Mouse (Mus musculus) kidney, postnatal 10 days (tissue): ENCODE results near the gene Poll.
A peak's percentile ranks its signal among the peaks of the same experiment; 100 is the strongest.

Source experiments
- DNase-seq: peaks from one replicate; pipeline ENCODE4 v3.0.0; 2021; ENCODE audit warnings: mixed read lengths

Gene Poll

DNA sequence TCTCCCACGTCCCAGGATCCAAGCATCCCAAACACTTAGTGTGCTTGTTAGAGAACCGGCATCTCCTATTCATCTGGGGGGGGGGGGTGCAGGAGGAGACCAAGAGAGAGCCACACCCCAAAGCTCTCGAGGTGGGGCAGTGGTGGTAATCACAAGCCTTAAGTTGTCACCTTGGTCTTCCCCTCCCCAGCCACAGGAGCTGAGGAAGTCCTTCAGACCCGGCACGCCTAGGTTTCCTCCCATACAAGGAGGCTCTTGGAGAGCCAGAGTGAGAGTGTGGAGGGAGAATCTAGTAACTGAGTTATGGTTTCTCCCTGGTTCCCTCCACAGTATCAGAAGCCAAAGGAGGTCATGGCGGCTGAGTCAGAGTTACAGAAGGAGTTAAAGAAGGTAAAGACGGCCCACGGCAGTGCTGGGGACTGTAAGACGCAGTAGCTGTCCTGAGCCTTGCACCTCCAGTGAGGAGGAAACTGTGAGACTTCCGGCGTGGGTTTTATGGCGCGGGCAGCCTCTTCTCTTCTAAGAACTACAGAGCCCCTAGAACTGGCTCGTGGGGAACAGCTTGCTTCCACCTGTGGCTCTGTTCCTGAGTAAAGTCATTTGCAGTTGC, 16.9 kb upstream of the Poll start:
- DNase-seq: no peak

DNA sequence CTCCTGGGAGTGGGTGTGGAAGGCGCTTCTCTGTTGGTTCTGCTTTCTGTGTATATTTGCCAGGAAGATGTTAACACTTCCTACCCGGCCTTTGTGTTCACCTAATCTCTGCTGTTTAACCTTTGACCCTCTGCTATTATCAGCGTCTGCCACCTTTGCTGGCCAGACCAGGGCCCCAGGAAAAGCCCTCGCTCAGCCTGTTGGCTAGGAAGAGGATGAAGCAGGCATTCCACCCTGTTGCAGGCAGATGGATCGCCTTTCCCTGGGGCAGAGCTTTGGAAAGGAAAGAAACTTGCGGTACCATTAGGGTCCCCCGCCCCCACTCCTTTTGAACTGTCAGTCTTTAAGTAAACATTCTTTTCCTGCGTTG, 15.3 kb upstream of the Poll start:
- no peak for DNase-seq

DNA sequence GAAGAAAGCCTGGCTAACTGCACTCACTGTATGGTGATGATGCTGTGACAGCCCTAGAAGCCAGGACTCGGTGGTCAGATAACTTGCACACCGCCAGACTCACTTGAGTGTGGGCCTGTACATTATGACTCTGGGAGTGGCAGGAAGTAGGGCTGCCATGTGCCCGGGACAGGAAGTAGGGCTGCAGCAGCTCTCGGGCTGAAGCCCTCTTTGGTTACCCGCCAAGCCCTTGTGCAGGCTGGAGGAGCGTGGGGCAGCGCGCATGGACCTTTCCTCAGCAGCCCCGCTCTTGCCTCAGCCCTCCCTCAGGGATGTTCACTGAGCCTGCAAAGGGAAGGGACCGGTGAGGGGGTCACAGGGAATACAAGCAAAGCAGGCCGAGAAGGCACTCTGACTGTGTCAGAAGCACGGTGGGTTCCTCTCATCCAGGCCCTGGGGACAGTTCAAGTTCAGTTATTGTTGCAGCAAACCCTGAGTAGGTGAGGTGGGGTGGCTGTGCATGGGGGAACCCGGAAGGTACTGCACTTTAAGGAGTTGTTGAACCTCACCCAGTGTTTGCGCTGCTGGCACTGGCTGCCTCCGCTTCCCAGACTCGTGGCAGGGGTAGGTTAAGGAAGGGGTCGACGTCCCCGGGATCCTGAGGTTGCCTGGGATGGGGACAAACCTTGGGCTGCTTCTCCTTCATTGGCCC, 14.8 kb upstream of the Poll start:
- DNase-seq: peak; percentile 45

DNA sequence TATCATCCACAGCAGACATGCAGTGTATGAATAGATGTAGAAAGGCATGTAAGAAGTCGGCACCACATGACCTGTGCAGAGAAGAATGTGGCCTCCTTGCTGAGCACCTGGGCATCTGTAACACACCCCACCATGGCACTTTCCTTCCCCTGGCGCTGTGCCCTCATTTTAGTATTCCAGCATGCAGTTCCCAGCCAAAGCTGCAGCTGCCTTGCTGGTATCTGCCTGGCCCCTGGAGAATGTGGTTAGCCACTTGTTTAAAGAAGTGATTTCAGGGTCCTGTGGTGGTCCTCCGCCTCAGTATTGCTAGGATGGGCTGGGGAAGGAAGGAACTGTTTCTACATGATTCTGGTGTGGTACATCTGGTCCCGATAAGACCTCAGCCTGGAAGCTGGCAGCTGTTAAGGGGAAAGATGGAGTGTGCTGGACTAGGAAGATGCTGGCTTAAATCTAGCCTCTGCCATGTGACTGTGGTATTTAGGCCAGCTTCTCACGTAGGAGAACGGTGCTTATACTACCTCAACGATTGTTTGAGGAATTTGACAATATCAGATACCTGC, 14.1 kb upstream of the Poll start:
- no peak for DNase-seq

DNA sequence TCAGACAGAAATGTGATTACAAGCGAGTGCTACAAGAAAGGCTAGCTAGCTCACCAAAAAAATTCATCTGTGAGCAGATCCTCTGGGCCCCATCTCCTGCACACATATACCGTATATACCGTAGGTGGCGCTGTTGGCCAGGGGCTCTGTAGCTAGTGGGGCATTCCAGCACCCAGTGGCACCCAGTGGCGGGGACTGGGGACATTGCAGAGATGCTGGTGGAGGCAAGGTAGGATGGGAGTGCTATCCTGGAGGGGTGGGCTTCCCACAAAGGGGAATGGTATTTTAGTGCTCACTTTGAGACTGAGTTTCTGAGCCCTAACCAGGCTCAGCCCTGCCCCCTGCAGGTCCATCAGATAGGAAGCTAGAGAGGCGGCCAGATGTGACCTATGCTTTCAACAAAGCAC, 13.5 kb upstream of the Poll start:
- DNase-seq: peak; percentile 87

DNA sequence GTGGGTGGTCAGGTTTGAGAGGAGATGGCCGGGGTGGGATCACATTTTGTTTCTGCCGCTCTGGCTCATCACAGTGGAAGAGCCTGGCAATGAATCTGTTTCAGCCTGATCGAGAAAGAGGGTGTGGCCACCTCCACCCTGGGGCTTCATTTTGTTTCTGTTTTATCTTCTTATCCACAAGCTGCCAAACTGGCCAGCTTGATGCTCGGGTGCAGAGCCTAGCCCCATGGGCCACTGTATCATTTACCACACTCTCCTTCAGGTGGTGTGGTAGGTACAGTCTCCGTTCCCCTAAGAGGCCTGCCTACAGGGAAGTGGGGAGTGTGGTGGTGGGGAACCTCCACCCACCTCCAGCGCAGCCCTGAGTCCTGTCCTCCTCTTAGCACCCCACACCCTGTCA, 12.7 kb upstream of the Poll start:
- DNase-seq: no peak

GRCm38 (mm10) chr19:45567367-45567766, 7.0 kb upstream of the Poll start:
- DNase-seq: no peak

DNA sequence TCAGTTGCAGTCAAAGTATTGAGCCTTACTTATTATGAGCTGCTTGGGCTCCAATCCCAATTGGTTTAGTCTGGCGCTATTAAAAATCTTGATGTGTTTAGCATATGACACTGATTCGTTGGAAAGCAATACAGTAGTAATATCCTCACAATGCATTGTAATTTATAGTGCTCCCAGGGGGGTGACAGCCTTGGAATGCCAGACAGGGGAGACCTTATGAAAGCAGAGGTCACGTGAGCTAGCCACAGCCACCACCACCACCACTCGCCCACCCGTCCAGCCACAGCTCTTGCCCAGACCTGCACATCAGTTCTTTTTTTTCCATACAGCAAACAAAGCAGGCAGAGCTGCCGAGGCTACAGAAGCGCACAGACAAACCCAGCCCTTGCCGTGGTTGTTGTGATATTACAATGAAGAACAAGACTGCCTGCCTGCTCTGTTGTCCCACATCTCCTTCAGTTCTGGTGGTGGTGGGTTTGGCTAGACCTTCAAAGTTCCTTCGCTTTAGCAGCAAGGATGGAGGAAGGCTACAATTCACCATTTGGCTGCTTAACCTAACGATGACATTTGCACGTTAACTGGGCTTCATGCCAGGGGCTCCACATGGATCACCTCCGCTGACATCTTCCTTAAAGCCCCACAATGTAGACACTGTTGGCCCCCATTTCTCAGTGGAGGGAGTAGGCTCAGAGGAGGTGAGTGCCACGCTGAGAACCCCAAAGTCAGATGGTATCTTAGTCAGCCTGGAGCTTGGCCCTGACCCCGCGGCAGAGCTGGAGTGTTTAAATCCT, 5.8 kb upstream of the Poll start:
- DNase-seq: no peak

GRCm38 (mm10) chr19:45554136-45554535, 6.2 kb downstream of the Poll start:
- DNase-seq: no peak

DNA sequence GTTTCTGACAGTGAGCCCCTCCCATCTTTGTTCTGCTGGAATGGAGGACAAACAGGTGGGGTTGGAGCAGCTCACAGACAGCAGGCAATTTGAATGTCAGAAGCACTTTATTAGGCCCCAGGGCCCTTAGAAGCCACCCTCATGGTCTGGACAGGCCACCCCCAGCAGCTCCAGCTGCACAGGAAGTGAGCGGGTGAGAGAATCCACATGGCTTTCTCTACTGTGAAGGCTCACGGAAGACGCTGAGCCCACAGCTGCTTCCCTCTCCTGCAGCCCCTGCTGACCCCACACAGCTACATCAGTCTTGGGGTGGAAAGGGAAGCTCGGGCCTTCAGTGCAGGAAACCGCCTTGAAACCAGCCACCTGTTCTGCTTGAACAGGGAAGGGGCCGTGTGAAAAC, 8.1 kb downstream of the Poll start:
- peak; percentile 75 for DNase-seq

- DNase-seq: peak; percentile 46
Measured at GRCm38 (mm10) chr19:45549948-45550347, 10.4 kb downstream of the Poll start.

DNA sequence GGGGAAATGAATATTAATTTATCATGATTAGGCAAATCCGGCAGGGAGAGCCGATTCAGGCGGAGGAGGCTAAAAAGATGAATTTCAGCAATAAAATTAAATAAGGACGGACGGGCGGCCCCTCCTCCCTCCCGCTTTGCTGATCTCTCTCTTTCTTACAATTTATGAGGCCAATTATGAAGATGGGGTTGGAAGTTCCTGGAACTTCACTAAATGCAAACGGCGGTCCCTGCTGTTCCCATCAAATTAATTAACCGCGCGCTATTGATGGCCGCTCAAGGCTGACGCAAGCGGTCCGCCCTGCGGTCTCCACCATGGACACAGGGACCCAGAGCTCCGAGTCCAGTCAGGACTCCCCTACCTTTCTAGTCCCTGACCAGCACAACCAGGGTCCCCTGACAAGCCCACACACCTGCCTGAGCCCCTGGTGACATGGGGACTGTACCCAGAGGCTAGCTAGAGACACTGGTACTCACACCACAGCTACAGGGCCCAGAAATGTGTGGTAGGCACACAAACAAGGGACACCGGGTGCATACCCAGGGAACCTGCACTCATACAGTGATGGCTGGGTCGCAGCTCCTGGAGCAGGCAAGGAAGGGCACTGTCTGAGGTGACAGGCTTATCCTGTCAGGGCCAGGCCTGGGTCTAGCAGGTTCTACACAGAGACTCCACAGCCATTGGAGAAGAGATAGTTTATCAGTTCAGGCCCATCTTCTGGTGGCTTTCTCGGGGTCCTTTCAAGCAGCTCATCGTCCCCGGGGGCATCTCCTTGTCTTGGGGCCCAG, 11.0 kb downstream of the Poll start:
- peak; percentile 58 for DNase-seq

- peak; percentile 43 for DNase-seq
Measured at GRCm38 (mm10) chr19:45548196-45548595, 12.1 kb downstream of the Poll start.

DNA sequence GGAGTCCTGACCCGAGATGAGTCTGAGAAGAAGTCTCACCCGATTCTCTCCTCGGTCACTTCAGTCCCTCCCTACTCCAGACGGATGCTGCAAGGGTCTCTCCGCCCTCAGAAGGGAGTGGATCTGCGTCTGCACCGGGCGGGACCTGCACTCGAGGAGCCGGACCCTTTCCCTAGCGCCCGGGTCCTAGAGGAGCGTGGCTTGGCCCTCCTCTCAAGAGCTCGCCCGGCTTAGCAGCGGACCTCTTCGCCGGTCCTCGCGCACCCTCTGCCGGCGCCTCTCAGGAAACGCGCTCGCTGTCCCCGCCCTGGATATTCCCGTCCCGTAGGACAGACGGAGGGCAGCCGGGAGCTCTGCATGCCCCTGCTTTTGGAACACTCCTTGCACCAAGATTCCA, 15.4 kb downstream of the Poll start:
- DNase-seq: peak; percentile 91

GRCm38 (mm10) chr19:45544152-45544924, 16.0 kb downstream of the Poll start:
- DNase-seq: peak; percentile 54

DNA sequence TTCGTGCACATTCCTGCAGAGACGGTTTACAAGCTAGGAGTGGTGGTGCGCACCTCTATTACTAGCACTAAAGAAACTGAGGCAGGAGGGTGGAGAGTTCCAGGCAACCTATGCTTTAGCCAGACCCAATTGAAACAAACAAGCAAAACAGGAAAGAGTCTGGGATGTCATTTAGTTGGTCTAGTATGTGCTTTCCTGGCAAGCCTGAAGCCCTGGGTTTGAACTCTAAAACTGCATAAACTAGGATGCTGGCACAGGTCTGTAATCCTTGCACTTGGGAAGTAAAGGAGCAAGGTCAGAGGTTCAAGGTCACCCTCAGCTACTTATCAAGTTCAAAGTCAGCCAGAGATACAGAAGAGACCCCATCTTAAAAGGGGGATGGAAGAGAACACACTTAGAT, 18.3 kb downstream of the Poll start:
- DNase-seq: no peak

DNA sequence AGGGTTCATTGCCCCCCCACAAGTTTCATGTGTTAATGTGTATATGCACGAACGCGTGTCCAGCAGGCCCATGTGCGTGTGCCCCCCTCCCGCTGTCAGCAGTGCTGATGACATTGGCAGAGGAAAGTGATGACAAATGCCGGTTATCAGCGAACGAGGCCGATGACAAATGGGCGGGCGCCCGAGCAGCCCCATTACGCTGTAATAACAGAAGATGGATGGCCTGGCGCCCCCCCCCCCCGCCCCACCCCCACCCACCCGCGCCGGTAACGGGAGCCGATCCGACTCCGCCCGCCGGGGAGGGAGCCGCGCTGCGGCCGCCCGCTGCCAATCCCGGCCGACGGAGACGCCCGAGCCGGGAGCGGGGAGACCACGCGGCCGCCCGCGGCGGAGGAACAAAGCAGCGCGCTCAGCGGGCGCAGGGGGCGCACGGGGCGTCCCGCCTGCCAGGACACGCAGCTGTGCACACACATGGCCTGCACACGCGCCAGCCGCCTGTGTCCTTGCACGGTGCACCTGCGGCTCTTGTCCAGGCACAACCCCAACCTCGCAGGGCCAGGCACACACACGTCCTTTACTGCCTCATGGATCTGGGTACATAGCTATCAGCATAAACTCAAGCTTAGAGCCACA, 18.8 kb downstream of the Poll start:
- peak; percentile 57 for DNase-seq

DNA sequence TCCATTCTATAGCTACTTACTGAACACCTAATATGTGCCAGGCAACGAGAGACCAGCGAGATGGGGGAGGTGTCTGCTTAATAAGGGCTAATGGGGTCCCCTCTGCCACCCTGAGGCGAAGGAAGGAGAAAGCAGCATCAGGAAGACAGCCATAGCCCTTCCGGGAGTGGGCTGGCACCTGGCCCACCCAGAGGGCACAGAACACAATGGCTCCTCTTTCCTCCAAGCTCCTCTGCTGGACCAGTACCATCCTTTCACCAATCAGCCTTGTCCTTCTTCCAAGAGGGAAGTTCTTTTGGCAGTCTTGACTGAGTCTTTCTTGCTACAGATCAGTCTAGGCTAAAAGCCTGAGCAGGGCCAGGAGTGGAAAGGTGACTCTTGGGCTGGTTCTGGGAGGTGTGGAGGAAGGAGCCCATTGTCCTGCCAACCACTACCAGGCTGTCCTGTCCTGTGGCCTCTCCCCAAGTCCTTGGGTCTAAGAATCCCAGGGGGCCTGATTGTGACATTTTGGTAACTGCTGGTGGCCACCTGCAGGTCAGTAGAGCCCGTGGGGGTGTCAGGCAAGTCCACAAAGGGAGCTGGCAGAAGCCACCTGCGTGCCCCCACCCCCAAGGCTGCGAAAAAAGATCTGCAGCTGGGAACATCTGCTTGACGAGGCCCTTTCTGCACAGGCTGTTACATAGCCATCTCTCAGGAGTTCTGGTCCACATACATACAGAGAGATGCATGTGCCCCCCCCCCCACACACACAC, 19.5 kb downstream of the Poll start:
- DNase-seq: no peak

GRCm38 (mm10) chr19:45537505-45537904, 22.8 kb downstream of the Poll start:
- peak; percentile 78 for DNase-seq

GRCm38 (mm10) chr19:45535929-45536328, 24.4 kb downstream of the Poll start:
- DNase-seq: no peak

DNA sequence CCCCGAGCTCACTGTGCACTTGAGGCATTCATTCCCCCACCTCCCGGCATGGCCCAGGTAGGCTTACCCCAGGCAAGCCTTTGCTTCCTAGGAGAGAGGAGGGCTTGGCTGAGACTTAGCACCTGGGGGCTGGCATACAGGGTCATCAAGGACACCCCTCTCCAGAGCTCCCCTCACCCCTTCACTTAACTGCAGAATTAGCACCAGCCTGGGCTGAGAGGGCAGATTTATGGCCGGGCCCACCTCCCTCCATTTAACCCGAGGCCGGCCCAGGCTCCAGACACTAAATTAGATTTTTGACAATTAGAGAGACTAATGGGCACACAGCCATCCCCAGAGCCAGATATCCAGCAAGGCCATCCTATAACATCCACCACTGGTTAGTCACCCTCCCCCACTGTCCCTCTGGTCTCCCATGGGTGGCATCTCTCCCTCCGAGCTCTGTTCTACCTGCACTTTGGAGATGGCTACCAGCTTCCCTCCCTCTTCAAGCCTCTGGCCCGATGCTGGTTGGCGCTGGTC, 25.1 kb downstream of the Poll start:
- DNase-seq: no peak
